Mouse (Mus musculus): ENCODE results near the gene Snx14. TPM values are rescaled to one million over a fixed set of nuclear protein-coding genes. Genes with fewer than 3 reads are reported as not detected.
"Not testable (repeated sequence)": the region's sequence is repeated elsewhere in the genome, so short reads cannot be mapped to it uniquely, and the experiment has no call there.

Snx14 gene
- total and polyA plus RNA-seq, 2 experiments from 2014 or later, result 21.7 to 21.9 TPM

DNA sequence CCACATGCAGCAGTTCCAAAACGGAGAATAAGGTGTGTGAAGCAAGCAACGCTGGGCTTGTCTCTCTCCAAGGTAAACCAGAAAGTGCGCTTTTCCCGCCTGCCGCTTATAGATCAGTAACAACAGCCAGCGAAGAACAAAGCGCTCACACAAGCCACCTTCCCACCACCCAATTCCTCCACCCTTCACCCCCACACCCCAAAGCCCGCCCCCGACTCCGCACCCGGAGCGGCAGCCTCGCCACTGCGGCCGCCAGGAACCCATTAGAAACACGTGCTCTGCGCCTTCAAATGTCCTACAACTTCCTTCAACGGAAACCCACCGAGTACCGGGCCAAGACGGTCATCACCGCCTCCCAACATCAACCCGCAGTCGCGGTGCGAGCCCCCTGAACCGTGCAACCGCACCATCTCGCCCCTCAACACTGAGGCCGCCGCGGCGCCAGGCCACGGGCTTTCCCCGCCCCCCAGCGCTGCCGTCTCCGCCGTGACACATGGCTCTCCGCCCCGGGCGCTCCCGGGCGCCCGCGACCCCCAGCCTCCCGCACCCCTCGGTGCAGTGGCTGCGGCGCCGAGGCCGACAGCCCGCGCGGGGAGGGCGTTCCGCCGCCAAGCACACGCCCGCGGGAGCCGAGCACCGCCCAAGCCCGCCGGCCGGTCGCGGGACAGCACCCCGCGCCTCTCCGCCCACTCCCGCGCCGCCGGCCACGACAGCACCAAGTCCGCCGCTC lies 42.5 kb upstream of the Snx14 start:
- Histone ChIP-seq H3K9me3 (replicated peaks; ENCODE audit: control insufficient read depth, low read length) (no peaks in the 10 kb centered on the region), H3K27me3 (ENCODE audit: control insufficient read depth, insufficient read depth, low read length) (no peaks in the 10 kb centered on the region), H3K27ac (ENCODE audit: low read depth) (peak overlapping the region; percentile 100), H3K36me3 (replicated peaks; ENCODE audit: control insufficient read depth, insufficient read depth, low read length) (peaks cover 8% of the 10 kb centered on the region; the same call in 1 of the 2 replicates), H3K4me3 (ENCODE audit: low read depth, low read length) (peak overlapping the region; percentile 99), H3K4me2 (ENCODE audit: low read depth, low read length) (peak overlapping the region; percentile 91), H3K9ac (replicated peaks; ENCODE audit: low read depth, low read length) (peak overlapping the region; percentile 97), H3K4me1 (ENCODE audit: control insufficient read depth, insufficient read depth) (0 out of 2 replicates have a peak, but pooled peaks cover 4% of the 10 kb centered on the region)
- no peak for TF ChIP-seq CTCF (IDR thresholded peaks at IDR 0.05; ENCODE audit: low read depth)
- no peak for TF ChIP-seq EP300 (IDR thresholded peaks at IDR 0.05; ENCODE audit: low read depth)
- ATAC-seq (ENCODE audit: insufficient read depth, low read depth) (0 out of 2 replicates have a peak, but pooled peaks have one; percentile 0), DNase-seq (ENCODE audit: low spot score) (no peak)
- WGBS, result under 1% methylated on average over 45 of the region's 78 CpGs

DNA sequence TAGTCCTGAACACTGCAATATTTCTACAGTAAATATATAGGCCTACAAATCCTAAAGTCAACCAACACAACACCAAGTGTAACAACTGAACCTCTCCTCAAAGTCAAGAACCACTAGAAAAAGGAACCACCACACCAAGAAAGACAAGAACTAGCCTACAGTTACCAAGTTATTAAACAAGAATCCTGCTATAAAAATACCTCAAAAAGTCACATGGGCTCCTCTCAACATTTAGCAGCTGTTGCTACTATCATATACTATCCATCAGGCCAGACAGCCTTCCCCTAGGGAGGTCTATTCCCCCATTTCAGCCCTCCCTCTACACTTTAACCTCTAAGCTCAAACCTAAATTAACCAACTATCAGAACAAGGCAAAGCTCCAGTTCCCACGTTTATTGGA lies 41.4 kb upstream of the Snx14 start:
- DNase-seq (ENCODE audit: low spot score), result no peak
- peak overlapping the region; percentile 97; the same call in 1 of the 2 replicates for H3K9ac ChIP-seq (replicated peaks; ENCODE audit: low read depth, low read length)
- WGBS, result 7% methylated on average over 1 of the region's 1 CpGs

DNA sequence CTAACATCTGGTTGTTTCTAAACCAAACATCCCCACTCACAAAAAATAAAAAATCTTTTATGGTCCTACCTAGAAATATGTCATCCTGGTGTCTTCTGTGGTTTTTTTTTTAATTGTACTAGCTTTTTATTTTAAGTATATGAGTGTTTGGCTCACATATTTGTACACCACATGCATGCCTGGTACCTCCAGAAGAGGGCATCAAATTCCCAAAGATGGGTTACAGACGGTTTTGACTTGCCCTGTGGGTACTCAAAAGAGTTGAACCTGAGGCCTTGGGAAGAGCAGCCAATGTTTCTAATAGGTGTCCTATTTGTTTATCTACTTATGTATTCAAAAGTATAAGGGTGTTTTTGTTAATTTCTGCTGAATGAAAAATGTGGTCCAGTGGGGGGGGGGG lies 37.4 kb upstream of the Snx14 start:
- DNase-seq (ENCODE audit: low spot score), result no peak
- Histone ChIP-seq H3K4me2 (ENCODE audit: low read depth, low read length) (no peak overlapping the region), H3K4me1 (ENCODE audit: control insufficient read depth, insufficient read depth) (0 out of 2 replicates have a peak, but pooled peaks cover 4% of the 10 kb centered on the region), H3K9me3 (replicated peaks; ENCODE audit: control insufficient read depth, low read length) (no peaks in the 10 kb centered on the region), H3K27ac (ENCODE audit: low read depth) (no peak overlapping the region), H3K36me3 (replicated peaks; ENCODE audit: control insufficient read depth, insufficient read depth, low read length) (peaks cover 44% of the 10 kb centered on the region), H3K9ac (replicated peaks; ENCODE audit: low read depth, low read length) (no peak overlapping the region), H3K4me3 (ENCODE audit: low read depth, low read length) (no peak overlapping the region), H3K27me3 (ENCODE audit: control insufficient read depth, insufficient read depth, low read length) (no peaks in the 10 kb centered on the region)
- 26% methylated on average over 1 of the region's 1 CpGs for WGBS
- no peak for ATAC-seq (ENCODE audit: insufficient read depth, low read depth)
- TF ChIP-seq CTCF (IDR thresholded peaks at IDR 0.05; ENCODE audit: low read depth) (peak; percentile 35), EP300 (IDR thresholded peaks at IDR 0.05; ENCODE audit: low read depth) (no peak)

More for the DNA sequence above, 41.4 kb upstream of the Snx14 start:
- Histone ChIP-seq H3K4me1 (ENCODE audit: control insufficient read depth, insufficient read depth) (0 out of 2 replicates have a peak, but pooled peaks cover 4% of the 10 kb centered on the region), H3K36me3 (replicated peaks; ENCODE audit: control insufficient read depth, insufficient read depth, low read length) (peaks cover 16% of the 10 kb centered on the region), H3K27ac (ENCODE audit: low read depth) (no peak overlapping the region), H3K27me3 (ENCODE audit: control insufficient read depth, insufficient read depth, low read length) (no peaks in the 10 kb centered on the region), H3K9me3 (replicated peaks; ENCODE audit: control insufficient read depth, low read length) (no peaks in the 10 kb centered on the region), H3K4me2 (ENCODE audit: low read depth, low read length) (peak overlapping the region; percentile 91), H3K4me3 (ENCODE audit: low read depth, low read length) (peak overlapping the region; percentile 99)
- ATAC-seq (ENCODE audit: insufficient read depth, low read depth), result no peak
- no peak for TF ChIP-seq EP300 (IDR thresholded peaks at IDR 0.05; ENCODE audit: low read depth)
- no peak for TF ChIP-seq CTCF (IDR thresholded peaks at IDR 0.05; ENCODE audit: low read depth)

DNA sequence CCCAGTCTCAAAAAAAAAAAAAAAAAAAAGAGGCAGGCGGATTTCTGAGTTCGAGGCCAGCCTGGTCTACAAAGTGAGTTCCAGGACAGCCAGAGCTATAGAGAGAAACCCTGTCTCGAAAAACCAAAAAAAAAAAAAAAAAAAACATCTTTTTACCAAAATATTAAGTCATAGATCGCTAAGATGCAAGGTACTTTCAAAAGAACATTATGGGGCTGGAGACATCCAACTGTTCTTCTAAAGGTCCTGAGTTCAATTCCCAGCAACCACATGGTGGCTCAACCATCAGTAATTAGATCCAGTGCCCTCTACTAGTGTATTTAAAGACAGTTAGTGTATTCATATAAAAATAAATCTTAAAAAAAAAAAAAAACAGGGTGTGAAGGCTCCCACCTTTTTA lies 22.3 kb upstream of the Snx14 start:
- not testable (repeated sequence) for H3K4me3 ChIP-seq (ENCODE audit: low read depth, low read length); H3K27me3 ChIP-seq (ENCODE audit: control insufficient read depth, insufficient read depth, low read length); H3K4me2 ChIP-seq (ENCODE audit: low read depth, low read length); DNase-seq (ENCODE audit: low spot score); H3K9me3 ChIP-seq (replicated peaks; ENCODE audit: control insufficient read depth, low read length); ATAC-seq (ENCODE audit: insufficient read depth, low read depth); H3K4me1 ChIP-seq (ENCODE audit: control insufficient read depth, insufficient read depth); H3K27ac ChIP-seq (ENCODE audit: low read depth); H3K9ac ChIP-seq (replicated peaks; ENCODE audit: low read depth, low read length)
- WGBS, result 79% methylated on average over 4 of the region's 4 CpGs
- peaks cover 65% of the 10 kb centered on the region for H3K36me3 ChIP-seq (replicated peaks; ENCODE audit: control insufficient read depth, insufficient read depth, low read length)

DNA sequence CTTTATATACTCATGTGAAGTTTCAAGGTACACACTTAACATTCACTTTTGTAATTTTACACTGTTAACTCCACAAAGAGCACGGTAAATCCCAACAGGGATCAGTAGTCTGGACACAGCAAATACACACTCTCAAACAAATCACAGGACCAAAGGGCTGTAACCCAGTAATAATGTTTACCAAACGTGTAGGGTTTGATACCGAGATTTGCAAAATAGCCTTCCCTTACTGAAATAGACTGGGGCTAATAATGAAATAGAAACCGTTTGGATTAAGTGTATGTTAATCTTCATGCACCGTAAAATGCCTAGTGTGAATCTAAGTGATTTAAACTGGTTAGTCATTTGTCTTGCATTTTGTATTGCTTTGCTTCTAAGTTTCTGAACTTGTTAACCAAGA lies 1.2 kb upstream of the Snx14 start:
- DNase-seq (ENCODE audit: low spot score) (no peak), ATAC-seq (ENCODE audit: insufficient read depth, low read depth) (no peak)
- Histone ChIP-seq H3K4me1 (ENCODE audit: control insufficient read depth, insufficient read depth) (peaks cover 10% of the 10 kb centered on the region; the same call in 1 of the 2 replicates), H3K27ac (ENCODE audit: low read depth) (no peak overlapping the region), H3K27me3 (ENCODE audit: control insufficient read depth, insufficient read depth, low read length) (no peaks in the 10 kb centered on the region), H3K9ac (replicated peaks; ENCODE audit: low read depth, low read length) (no peak overlapping the region), H3K4me3 (ENCODE audit: low read depth, low read length) (no peak overlapping the region), H3K9me3 (replicated peaks; ENCODE audit: control insufficient read depth, low read length) (no peaks in the 10 kb centered on the region), H3K36me3 (replicated peaks; ENCODE audit: control insufficient read depth, insufficient read depth, low read length) (0 out of 2 replicates have a peak, but pooled peaks cover 4% of the 10 kb centered on the region), H3K4me2 (ENCODE audit: low read depth, low read length) (peak overlapping the region; percentile 89; the same call in 1 of the 2 replicates)
- 26% methylated on average over 5 of the region's 5 CpGs for WGBS
- TF ChIP-seq CTCF (IDR thresholded peaks at IDR 0.05; ENCODE audit: low read depth), result no peak
- TF ChIP-seq EP300 (IDR thresholded peaks at IDR 0.05; ENCODE audit: low read depth), result no peak

Data from heart, postnatal 0 days (tissue).